Mouse (Mus musculus) cerebellum, adult 2 months (tissue): ENCODE data around the gene Ctso.

Source experiments
- CTCF ChIP-seq: fragments of 200-500 bp; IDR thresholded peaks from 2 replicates; pipeline ENCODE4 v1.5.1; 2011; ENCODE audit warnings: low read depth, mild to moderate bottlenecking, control low read depth, low read length, moderate library complexity, borderline replicate concordance; ENCODE audit not compliant: insufficient read depth
- POLR2A ChIP-seq: fragments of 200-500 bp; IDR thresholded peaks from 2 replicates; pipeline ENCODE4 v1.6.1; 2011; ENCODE audit warnings: low read length, control low read depth, borderline replicate concordance; ENCODE audit not compliant: insufficient read depth

GRCm38 (mm10) chr3:81919681-81920080 lies 12.7 kb upstream of the Ctso start:
- TF ChIP-seq CTCF, result no peak
- no peak for TF ChIP-seq POLR2A
